Mouse (Mus musculus): ENCODE data around the gene Cnbp. TPM values are rescaled to one million over a fixed set of nuclear protein-coding genes. Genes with fewer than 3 reads are reported as not detected.

Gene Cnbp
- polyA plus RNA-seq, 1 experiment: 196 TPM

DNA sequence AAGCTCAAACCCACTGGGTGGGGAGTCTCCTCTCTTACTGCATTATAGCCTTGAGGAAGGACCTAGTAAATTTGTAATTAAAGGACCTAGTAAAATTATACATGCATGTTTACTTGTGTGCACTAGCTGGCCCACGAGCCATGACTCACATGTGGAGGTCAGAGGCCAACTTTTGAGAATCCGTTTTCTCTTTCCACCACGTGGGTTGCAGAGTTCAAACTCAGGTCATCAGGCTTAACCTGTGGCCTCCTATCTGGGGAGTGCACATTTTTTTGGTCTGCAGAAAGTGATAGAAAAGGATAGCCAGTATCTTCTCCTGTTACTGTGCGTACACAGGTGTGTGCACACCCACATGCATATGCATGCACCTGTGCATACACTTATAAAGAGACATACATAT, 28.1 kb upstream of the Cnbp start:
- no peaks in the 10 kb centered on the region for H3K27me3 ChIP-seq (ENCODE audit: control insufficient read depth, insufficient read depth, insufficient read length)
- H3K4me2 ChIP-seq (ENCODE audit: low read depth): no peak overlapping the region
- H3ac ChIP-seq (ENCODE audit: control insufficient read depth, insufficient read length): no peak overlapping the region
- no peaks in the 10 kb centered on the region for H3K36me3 ChIP-seq (ENCODE audit: control insufficient read depth, insufficient read depth)
- no peak overlapping the region for H3K4me3 ChIP-seq
- no peaks in the 10 kb centered on the region for H3K79me2 ChIP-seq (ENCODE audit: control insufficient read depth, insufficient read depth)
- peak; percentile 30 for TF ChIP-seq USF1 (IDR thresholded peaks at IDR 0.05; ENCODE audit: low read depth)
- TF ChIP-seq CEBPB (IDR thresholded peaks at IDR 0.05; ENCODE audit: insufficient read depth, poor library complexity, severe bottlenecking): no peak

DNA sequence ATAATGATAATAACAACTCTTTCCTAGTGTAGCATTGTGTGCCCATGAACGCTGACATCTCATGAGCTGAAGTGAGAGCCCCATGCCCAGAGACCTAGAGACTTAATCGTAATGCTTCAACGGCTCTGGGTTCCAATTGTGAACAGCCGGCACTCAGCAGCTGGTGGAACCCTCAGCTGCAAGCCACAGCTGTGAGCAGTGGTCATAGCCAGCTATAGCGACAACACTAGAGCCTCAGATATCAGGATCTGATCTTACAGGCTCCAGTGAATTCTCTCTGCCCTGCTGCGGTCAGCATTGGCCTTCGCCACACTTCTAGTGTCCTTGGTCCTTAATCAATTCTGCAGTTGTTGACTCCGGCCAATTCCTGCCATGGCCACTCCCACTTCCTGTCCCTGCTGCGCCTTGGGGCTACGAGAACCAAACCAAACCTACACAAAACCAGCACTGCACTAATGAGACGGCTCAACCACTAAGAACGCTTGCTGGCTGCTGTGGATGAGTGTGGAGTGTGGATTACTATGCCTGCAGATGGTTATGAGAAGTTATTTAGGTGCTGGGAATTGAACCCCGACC, 25.2 kb upstream of the Cnbp start:
- no peak overlapping the region for H3K4me3 ChIP-seq
- H3K79me2 ChIP-seq (ENCODE audit: control insufficient read depth, insufficient read depth): no peaks in the 10 kb centered on the region
- no peak overlapping the region for H3K4me2 ChIP-seq (ENCODE audit: low read depth)

DNA sequence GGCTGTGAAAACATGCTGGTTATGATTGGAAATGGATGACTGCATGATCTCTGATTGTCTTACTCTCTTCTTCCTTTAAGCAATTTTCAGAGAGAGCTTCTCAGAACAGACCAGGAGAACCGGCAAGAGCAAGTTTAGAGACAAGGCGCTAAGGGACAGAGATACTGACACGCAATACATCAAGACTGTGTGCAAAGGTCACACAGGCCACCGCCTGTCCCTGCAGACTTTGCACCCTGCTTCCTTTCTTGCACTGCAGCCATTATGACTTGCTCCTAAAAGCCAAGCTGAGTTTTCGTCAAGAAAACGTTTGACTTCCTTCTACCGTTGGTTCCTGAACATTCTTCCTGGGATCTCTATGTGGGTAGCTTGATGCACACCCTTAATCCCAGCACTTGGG, 24.7 kb upstream of the Cnbp start:
- H3K36me3 ChIP-seq (ENCODE audit: control insufficient read depth, insufficient read depth): no peaks in the 10 kb centered on the region
- TF ChIP-seq USF1 (IDR thresholded peaks at IDR 0.05; ENCODE audit: low read depth) (no peak), MYOG (IDR thresholded peaks at IDR 0.05; ENCODE audit: control insufficient read depth in 1 of 3, insufficient read depth in 1 of 3, insufficient read length in 2 of 3, low read depth in 2 of 3) (no peak), MAX (IDR thresholded peaks at IDR 0.05; ENCODE audit: low read depth) (no peak), TCF3 (IDR thresholded peaks at IDR 0.05; ENCODE audit: insufficient read length, low read depth) (no peak), MYOD1 (IDR thresholded peaks at IDR 0.05; ENCODE audit: control insufficient read depth in 1 of 3, insufficient read length in 2 of 3, low read depth in 2 of 3) (no peak), TCF12 (IDR thresholded peaks at IDR 0.05; ENCODE audit: insufficient read depth, poor library complexity, severe bottlenecking) (no peak), POLR2A (IDR thresholded peaks at IDR 0.05; ENCODE audit: insufficient read length, low read depth) (no peak), E2F4 (IDR thresholded peaks at IDR 0.05; ENCODE audit: insufficient read depth) (no peak), SRF (IDR thresholded peaks at IDR 0.05; ENCODE audit: control insufficient read depth, insufficient read length, low read depth) (no peak), CEBPB (IDR thresholded peaks at IDR 0.05; ENCODE audit: insufficient read depth, poor library complexity, severe bottlenecking) (no peak), REST (IDR thresholded peaks at IDR 0.05; ENCODE audit: insufficient read depth, insufficient read length) (no peak), POLR2AphosphoS2 (IDR thresholded peaks at IDR 0.05; ENCODE audit: insufficient read length, low read depth) (no peak)
- no peaks in the 10 kb centered on the region for H3K79me2 ChIP-seq (ENCODE audit: control insufficient read depth, insufficient read depth)
- no peak overlapping the region for H3ac ChIP-seq (ENCODE audit: control insufficient read depth, insufficient read length)
- peak overlapping the region; percentile 66 for H3K4me2 ChIP-seq (ENCODE audit: low read depth)
- no peak overlapping the region for H3K4me3 ChIP-seq
- no peaks in the 10 kb centered on the region for H3K27me3 ChIP-seq (ENCODE audit: control insufficient read depth, insufficient read depth, insufficient read length)

More for the DNA sequence above, 25.2 kb upstream of the Cnbp start:
- no peak for TF ChIP-seq TCF3 (IDR thresholded peaks at IDR 0.05; ENCODE audit: insufficient read length, low read depth)
- no peak for TF ChIP-seq REST (IDR thresholded peaks at IDR 0.05; ENCODE audit: insufficient read depth, insufficient read length)
- peak in 2 of 3 experiments; percentile 26 to 57 for TF ChIP-seq MYOD1 (IDR thresholded peaks at IDR 0.05; ENCODE audit: control insufficient read depth in 1 of 3, insufficient read length in 2 of 3, low read depth in 2 of 3)
- TF ChIP-seq MAX (IDR thresholded peaks at IDR 0.05; ENCODE audit: low read depth): no peak
- TF ChIP-seq USF1 (IDR thresholded peaks at IDR 0.05; ENCODE audit: low read depth): no peak
- TF ChIP-seq MYOG (IDR thresholded peaks at IDR 0.05; ENCODE audit: control insufficient read depth in 1 of 3, insufficient read depth in 1 of 3, insufficient read length in 2 of 3, low read depth in 2 of 3): peak; percentile 25 to 66 (median 32)
- TF ChIP-seq E2F4 (IDR thresholded peaks at IDR 0.05; ENCODE audit: insufficient read depth): no peak
- no peak overlapping the region for H3ac ChIP-seq (ENCODE audit: control insufficient read depth, insufficient read length)
- H3K27me3 ChIP-seq (ENCODE audit: control insufficient read depth, insufficient read depth, insufficient read length): no peaks in the 10 kb centered on the region
- H3K36me3 ChIP-seq (ENCODE audit: control insufficient read depth, insufficient read depth): no peaks in the 10 kb centered on the region

DNA sequence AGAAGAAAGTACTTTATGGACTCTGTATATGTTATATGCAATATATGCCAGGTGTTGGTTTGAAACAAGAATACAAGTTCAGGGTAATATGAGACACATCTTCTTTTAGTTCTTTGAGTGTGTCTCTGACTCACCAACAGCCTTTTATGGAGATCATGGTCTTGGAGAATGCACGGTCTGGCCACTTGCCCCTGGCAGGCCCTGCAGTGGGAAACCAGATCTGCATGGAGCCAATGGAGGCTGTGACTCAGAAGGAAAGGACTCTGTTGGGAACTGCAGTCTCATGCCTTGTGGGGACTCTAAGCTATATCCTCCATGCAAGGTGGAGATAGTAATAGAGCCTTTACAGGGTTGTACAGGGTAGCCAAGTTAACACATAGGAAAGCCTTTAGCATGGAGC, 24.2 kb upstream of the Cnbp start:
- no peaks in the 10 kb centered on the region for H3K27me3 ChIP-seq (ENCODE audit: control insufficient read depth, insufficient read depth, insufficient read length)
- no peaks in the 10 kb centered on the region for H3K36me3 ChIP-seq (ENCODE audit: control insufficient read depth, insufficient read depth)
- H3K4me3 ChIP-seq: no peak overlapping the region
- H3K4me2 ChIP-seq (ENCODE audit: low read depth): peak overlapping the region; percentile 66
- TF ChIP-seq MYOD1 (IDR thresholded peaks at IDR 0.05; ENCODE audit: control insufficient read depth in 1 of 3, insufficient read length in 2 of 3, low read depth in 2 of 3) (peak in 1 of 3 experiments; percentile 5), POLR2A (IDR thresholded peaks at IDR 0.05; ENCODE audit: insufficient read length, low read depth) (no peak), SRF (IDR thresholded peaks at IDR 0.05; ENCODE audit: control insufficient read depth, insufficient read length, low read depth) (peak; percentile 98), MYOG (IDR thresholded peaks at IDR 0.05; ENCODE audit: control insufficient read depth in 1 of 3, insufficient read depth in 1 of 3, insufficient read length in 2 of 3, low read depth in 2 of 3) (peak in 1 of 3 experiments; percentile 24), REST (IDR thresholded peaks at IDR 0.05; ENCODE audit: insufficient read depth, insufficient read length) (no peak), TCF12 (IDR thresholded peaks at IDR 0.05; ENCODE audit: insufficient read depth, poor library complexity, severe bottlenecking) (peak; percentile 19)
- no peaks in the 10 kb centered on the region for H3K79me2 ChIP-seq (ENCODE audit: control insufficient read depth, insufficient read depth)
- no peak overlapping the region for H3ac ChIP-seq (ENCODE audit: control insufficient read depth, insufficient read length)

DNA sequence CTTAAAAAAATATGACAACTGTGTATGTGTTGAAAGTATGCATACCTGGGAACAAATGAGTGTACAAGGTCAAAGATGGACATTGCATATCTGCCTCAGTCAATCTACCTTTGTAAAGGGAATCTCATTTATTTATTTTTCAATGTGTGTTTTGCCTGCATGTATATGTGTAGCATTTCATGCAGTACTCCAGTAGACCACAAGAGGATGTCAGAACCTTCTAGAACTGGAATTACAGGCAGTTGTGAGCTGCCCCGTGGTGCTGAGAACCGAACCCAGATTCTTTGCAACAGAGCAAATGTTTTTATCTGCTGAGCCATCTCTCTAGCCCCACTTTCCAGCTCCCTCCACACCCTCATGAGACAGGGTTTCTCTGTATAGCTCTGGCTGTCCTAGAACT, 23.1 kb upstream of the Cnbp start:
- Histone ChIP-seq H3K4me2 (ENCODE audit: low read depth) (no peak overlapping the region), H3K36me3 (ENCODE audit: control insufficient read depth, insufficient read depth) (no peaks in the 10 kb centered on the region)
- TF ChIP-seq MYOG (IDR thresholded peaks at IDR 0.05; ENCODE audit: control insufficient read depth in 1 of 3, insufficient read depth in 1 of 3, insufficient read length in 2 of 3, low read depth in 2 of 3) (no peak), MAX (IDR thresholded peaks at IDR 0.05; ENCODE audit: low read depth) (no peak), E2F4 (IDR thresholded peaks at IDR 0.05; ENCODE audit: insufficient read depth) (no peak), CEBPB (IDR thresholded peaks at IDR 0.05; ENCODE audit: insufficient read depth, poor library complexity, severe bottlenecking) (no peak), POLR2A (IDR thresholded peaks at IDR 0.05; ENCODE audit: insufficient read length, low read depth) (no peak), REST (IDR thresholded peaks at IDR 0.05; ENCODE audit: insufficient read depth, insufficient read length) (no peak), POLR2AphosphoS2 (IDR thresholded peaks at IDR 0.05; ENCODE audit: insufficient read length, low read depth) (no peak), MYOD1 (IDR thresholded peaks at IDR 0.05; ENCODE audit: control insufficient read depth in 1 of 3, insufficient read length in 2 of 3, low read depth in 2 of 3) (no peak), USF1 (IDR thresholded peaks at IDR 0.05; ENCODE audit: low read depth) (no peak), SRF (IDR thresholded peaks at IDR 0.05; ENCODE audit: control insufficient read depth, insufficient read length, low read depth) (no peak), TCF3 (IDR thresholded peaks at IDR 0.05; ENCODE audit: insufficient read length, low read depth) (no peak), TCF12 (IDR thresholded peaks at IDR 0.05; ENCODE audit: insufficient read depth, poor library complexity, severe bottlenecking) (no peak)

More for the DNA sequence above, 23.1 kb upstream of the Cnbp start:
- no peaks in the 10 kb centered on the region for H3K27me3 ChIP-seq (ENCODE audit: control insufficient read depth, insufficient read depth, insufficient read length)
- no peak overlapping the region for H3ac ChIP-seq (ENCODE audit: control insufficient read depth, insufficient read length)
- H3K4me3 ChIP-seq: no peak overlapping the region
- H3K79me2 ChIP-seq (ENCODE audit: control insufficient read depth, insufficient read depth): no peaks in the 10 kb centered on the region
